Mouse (Mus musculus): ENCODE results near the gene Thegl.
"Not testable (repeated sequence)": the region's sequence is repeated elsewhere in the genome, so short reads cannot be mapped to it uniquely, and the experiment has no call there.

Thegl gene

DNA sequence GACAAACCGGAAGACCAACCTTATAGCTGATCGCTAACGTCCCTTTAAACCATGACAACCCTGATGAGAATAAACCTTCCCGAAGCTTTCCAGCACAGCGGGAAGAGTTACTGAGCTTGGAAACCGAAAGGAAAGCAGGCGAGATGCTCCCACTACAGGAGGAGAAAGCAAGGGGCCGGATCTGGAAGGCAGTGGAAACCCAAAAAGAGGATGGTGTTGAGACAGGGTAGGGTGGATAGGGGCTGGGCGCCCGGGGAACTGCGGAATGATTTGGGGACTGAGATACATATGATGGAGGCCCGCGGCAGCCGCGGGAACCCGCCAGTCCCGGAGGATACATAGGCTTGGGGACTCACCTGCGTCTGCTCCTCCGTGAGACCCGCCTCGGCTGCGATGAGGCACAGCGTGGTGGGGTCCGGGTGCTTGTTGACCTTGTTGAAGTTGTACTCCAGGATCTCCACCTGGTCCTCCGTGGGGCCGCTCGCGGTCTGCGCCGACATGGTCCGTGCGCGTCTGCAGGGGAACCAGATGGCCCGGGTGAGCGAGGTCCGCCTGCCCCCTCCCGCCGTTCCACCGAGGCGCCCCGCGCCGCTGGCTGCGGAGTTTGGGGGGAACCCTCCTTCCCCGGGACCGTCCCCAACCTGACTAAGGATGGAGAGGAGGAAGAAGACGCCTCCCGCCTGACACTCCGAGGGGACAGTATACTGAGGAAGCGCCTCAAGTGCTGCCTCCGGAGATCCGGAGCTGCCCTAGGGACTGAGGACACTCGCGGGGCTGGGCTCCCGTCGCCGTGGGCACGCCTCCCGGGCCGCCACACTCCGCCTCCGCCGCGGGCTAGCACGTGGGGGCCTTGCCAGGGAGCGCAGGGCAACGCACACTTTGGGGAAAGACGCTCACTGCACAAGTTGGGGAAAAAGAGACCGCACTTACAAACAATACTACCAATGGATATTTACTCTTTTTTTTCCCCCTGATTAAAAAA lies 79.0 kb downstream of the Thegl start:
- peak; percentile 52 to 77 for DNase-seq (ENCODE audit: low spot score in 2 of 2)

DNA sequence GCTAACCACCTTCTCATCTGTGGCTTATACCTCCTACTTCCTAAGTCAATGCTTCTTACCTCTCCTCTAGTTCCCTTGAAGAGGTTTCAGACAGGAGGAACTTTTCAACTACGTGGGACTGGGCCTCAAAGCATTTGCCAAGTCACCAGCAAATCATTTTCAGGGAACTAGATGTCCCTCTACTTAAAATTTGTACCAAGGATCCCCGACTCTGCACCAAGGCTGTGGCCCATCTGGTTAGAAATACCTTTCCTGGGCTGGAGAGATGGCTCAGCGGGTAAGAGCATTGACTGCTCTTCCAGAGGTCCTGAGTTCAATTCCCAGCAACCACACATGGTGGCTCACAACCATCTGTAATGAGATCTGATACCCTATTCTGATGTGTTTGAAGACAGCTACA lies 80.4 kb downstream of the Thegl start:
- DNase-seq (ENCODE audit: low spot score in 2 of 2): not testable (repeated sequence)

DNA sequence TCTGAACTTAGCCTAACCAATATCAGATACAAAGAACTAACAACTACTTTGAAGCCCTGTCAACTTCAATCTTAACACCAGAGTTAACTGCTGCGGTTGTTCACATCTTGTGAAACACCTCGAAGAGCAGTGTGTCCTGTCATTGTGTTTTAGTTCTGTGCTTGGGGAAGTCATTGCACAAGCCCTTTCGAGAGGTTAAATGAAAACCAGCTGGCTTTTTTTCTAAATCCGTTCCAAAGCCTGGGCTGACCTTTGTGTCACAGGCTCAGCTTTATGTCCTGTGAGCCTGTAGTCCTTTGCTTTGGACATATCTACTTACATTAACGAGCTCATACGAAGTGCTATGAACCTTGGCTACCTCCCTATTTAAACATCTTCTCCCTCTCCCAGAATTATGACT lies 81.9 kb downstream of the Thegl start:
- no peak for DNase-seq (ENCODE audit: low spot score in 2 of 2)

DNA sequence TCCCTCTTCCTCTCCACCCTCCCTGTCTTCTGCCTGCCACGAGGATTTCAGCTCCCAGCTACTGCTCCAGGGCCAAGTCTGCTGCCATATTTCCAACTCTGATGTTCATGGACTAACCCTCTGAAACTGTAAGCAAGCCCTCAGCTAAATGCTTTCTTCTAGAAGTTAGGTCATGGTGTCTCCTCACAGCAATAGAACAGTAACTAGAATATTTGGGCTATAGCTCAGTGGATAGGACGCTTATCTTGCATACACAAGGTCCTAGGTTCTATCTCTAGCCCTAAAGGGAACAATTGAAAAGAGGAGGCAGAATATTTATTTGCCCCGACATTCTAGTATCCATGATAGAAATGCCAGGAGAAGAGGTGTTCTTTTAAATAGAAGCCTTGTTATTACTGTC lies 83.1 kb downstream of the Thegl start:
- no peak for DNase-seq (ENCODE audit: low spot score in 2 of 2)

DNA sequence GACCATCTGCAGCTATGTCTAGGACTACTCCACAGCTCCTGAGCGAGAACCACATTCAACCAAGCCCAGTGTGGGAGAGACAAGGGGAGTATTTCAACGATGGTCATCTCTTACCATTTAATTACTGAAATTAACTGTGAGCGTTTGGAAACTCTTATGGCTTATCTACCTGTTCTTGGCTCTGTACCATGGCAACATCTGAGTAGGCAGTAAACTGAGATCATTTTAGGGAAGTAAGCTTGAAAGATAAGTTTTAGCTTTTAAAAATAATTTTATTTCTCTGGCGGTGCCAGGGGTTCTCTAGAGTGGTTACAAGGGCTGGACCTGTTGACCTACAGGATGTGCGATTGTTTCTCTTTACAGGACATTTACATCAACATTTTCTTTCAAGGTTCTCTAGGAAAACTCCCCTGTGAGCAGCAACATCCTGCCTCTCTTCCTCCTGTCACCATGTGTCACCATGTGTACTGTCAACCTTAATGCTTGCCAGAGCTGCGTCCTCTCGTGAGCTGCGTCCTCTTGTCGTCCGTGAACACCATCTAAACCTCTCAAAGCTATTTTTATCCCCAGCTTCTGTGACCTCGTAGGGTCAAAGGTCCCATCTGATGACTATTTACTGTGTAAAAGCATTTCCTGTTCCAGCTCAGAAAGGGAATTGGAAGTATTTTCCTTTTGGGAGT lies 83.6 kb downstream of the Thegl start:
- DNase-seq (ENCODE audit: low spot score in 2 of 2): no peak

DNA sequence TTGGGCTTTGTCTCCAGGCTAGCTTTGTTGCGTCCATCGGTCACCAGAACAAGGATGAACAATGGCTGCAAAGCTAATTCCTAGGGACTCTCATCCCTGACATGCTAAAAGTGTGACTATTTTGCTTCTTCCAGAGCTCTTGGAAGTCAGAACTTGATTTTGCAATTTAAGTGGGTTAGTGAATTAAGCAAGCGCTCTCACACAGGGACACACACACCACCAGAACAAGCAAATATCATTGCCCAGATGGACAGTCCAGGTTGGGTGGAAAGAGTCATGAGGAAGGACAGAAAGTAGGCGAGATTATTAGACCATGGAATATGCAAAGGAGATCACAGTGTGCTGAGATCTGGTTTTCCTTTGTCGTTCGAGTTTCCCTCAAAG lies 84.2 kb downstream of the Thegl start:
- no peak for DNase-seq (ENCODE audit: low spot score in 2 of 2)

DNA sequence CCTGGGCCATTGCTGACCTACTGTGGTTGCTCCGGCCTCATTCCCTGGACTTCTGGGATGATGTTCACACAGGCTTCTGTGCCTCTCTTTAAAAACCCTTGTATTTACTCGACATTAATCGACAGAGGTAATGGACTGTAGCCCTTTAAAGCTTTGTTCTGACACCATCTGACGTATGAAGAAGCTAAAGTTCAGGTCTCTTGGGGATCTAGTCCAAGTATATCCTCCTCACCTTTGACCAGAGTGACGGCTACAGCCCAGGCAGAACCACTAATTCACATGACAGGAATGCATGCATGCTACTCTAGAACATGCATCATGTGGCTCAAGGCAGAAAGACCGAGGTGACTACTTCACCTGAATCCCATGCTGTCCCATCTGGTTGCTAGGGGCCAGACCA lies 84.9 kb downstream of the Thegl start:
- no peak for DNase-seq (ENCODE audit: low spot score in 2 of 2)

DNA sequence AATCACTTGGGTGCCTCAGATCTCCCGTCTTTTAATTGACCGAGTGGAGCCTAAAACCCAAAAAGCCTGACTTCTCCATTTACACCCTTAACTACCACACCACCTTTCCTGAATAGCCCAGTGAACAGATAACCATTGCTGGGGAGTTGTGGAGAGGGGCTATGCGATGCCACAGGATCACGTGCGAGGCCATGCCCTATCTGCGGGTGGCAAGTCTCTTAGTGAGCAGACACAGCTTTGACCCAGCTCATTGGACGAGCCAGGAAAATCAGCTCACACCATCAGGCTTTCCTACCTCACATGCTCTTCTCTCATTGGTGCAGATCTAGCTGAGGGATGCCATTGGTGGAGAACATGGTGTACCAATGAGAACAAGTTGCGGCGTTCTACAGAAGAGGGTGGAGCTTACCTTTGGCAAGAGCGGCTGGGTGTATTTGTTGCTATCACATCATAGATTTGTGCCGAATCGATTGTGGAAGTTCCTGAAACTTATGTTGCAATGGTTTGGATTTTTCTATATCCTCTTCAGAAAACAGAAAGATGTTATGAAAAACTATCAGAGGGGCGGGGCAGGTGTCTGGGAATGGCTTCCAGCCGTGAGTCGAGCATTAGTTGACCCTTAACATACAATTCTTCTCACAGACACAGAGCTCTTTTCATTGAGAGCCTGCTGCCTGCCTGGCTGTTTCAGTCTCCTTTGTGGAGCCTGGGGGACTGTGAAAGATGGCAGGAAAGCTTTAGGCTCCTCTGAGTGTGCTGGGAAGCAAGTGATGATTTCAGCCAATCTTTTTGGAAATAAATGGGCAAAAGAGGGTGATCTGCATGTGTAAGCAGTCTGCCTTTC lies 86.9 kb downstream of the Thegl start:
- no peak for DNase-seq (ENCODE audit: low spot score in 2 of 2)

DNA sequence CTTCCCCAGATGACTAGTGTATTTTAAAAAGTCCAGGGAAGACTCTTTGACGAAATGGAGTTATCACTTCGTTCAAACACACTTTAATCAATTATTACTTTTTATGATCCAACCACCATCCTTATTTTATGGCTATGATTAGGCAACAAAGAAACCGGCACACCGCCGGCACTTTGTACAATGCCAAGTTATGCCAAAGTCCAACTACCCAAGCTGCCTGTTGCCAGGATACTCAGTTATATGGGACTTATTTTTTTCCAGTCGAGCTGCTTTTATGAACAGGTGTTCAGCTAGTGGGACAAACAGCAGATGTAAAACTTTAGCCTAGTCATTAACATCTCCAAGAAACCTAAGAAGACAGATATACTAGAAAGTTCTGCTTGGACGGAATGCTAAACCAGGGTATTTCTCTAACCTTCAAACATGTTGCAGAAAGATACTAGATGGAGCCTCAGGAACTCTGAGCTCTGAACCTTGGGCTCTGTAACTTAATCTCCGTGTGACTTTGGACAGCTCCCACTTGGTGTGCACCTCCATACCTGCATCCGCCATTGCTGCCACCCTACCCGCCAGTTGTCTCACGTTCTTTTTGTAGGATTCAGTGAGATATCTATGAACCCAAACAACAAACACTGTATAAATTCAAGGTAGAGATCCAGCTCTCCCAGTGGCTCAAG lies 91.5 kb downstream of the Thegl start:
- no peak for DNase-seq (ENCODE audit: low spot score in 2 of 2)

DNA sequence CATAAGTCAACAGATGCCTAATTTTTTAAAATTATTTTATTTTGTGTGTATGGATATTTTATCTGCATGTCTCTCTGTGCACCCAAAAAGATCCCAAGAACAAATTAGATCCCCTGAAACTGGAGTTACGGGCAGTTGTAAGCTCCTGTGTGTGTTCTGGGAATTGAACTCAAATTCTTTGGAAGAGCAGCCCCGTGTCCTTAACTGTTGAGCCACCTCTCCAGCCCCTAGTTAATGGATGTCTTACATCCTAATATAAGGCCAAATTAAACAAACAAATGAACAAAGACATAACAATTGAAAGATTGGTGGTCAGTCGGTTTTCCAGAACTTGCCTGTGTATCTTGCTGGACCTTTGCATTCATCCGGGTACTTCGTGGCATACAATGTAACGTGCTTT lies 93.0 kb downstream of the Thegl start:
- DNase-seq (ENCODE audit: low spot score in 2 of 2): no peak

DNA sequence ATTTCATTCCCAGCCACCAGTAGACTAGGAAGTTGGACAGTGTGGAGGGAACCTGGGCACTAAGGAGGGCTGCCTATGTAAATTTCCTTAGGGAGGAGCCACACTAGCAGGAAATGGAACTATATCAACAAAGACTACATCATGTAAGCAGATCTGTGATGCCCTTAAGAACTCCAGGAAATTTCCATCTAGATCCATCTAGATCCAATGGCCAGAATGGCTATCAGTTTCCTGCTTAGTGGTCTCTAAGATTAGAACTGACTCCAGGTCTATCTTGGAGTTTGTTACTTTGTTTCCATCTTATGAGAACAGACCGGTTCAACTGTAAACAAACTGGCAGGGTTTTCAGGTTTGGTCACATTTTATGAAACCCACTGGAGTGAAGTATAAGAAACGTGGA lies 94.0 kb downstream of the Thegl start:
- DNase-seq (ENCODE audit: low spot score in 2 of 2): no peak

Measured in right cerebral cortex, postnatal 10 days (tissue).